Mouse (Mus musculus): ENCODE data around the gene Epha2.

Gene Epha2

GRCm38 (mm10) chr4:141282087-141282486 is 19.0 kb upstream of the Epha2 start:
- H3K36me3 ChIP-seq (ENCODE audit: insufficient read depth, low read length), result no peaks in the 10 kb centered on the region
- TF ChIP-seq POU5F1 (IDR thresholded peaks at IDR 0.05; ENCODE audit: borderline replicate concordance, low read length) (no peak), CTCF (conservative IDR thresholded peaks at IDR 0.05; ENCODE audit: low read length) (no peak), NANOG (IDR thresholded peaks at IDR 0.05; ENCODE audit: borderline replicate concordance, low read length) (no peak)
- H3K27me3 ChIP-seq (ENCODE audit: insufficient read depth, low read length), result no peaks in the 10 kb centered on the region
- H3K4me1 ChIP-seq (replicated peaks; ENCODE audit: low read depth, low read length), result peaks cover 70% of the 10 kb centered on the region
- no peaks in the 10 kb centered on the region for H3K9me3 ChIP-seq (ENCODE audit: low read length)
- H3K4me3 ChIP-seq (replicated peaks; ENCODE audit: low read length), result peak overlapping the region; percentile 57

- H3K9me3 ChIP-seq (ENCODE audit: low read length), result no peaks in the 10 kb centered on the region
- H3K27me3 ChIP-seq (ENCODE audit: insufficient read depth, low read length), result no peaks in the 10 kb centered on the region
- H3K36me3 ChIP-seq (ENCODE audit: insufficient read depth, low read length), result no peaks in the 10 kb centered on the region
- TF ChIP-seq POU5F1 (IDR thresholded peaks at IDR 0.05; ENCODE audit: borderline replicate concordance, low read length), result peak; percentile 51; the same call in 1 of the 2 replicates
- no peak for TF ChIP-seq NANOG (IDR thresholded peaks at IDR 0.05; ENCODE audit: borderline replicate concordance, low read length)
- peaks cover 70% of the 10 kb centered on the region for H3K4me1 ChIP-seq (replicated peaks; ENCODE audit: low read depth, low read length)
- H3K4me3 ChIP-seq (replicated peaks; ENCODE audit: low read length), result peak overlapping the region; percentile 57
Observed at GRCm38 (mm10) chr4:141282623-141283022, 18.4 kb upstream of the Epha2 start.

GRCm38 (mm10) chr4:141283176-141283878 is 17.7 kb upstream of the Epha2 start:
- peak overlapping the region; percentile 57 for H3K4me3 ChIP-seq (replicated peaks; ENCODE audit: low read length)
- no peaks in the 10 kb centered on the region for H3K9me3 ChIP-seq (ENCODE audit: low read length)
- TF ChIP-seq POU5F1 (IDR thresholded peaks at IDR 0.05; ENCODE audit: borderline replicate concordance, low read length) (no peak), NANOG (IDR thresholded peaks at IDR 0.05; ENCODE audit: borderline replicate concordance, low read length) (no peak), CTCF (conservative IDR thresholded peaks at IDR 0.05; ENCODE audit: low read length) (no peak)
- peaks cover 70% of the 10 kb centered on the region for H3K4me1 ChIP-seq (replicated peaks; ENCODE audit: low read depth, low read length)
- no peaks in the 10 kb centered on the region for H3K27me3 ChIP-seq (ENCODE audit: insufficient read depth, low read length)
- H3K36me3 ChIP-seq (ENCODE audit: insufficient read depth, low read length), result no peaks in the 10 kb centered on the region

GRCm38 (mm10) chr4:141283879-141284411 is 17.1 kb upstream of the Epha2 start:
- peaks cover 70% of the 10 kb centered on the region for H3K4me1 ChIP-seq (replicated peaks; ENCODE audit: low read depth, low read length)
- H3K27me3 ChIP-seq (ENCODE audit: insufficient read depth, low read length), result no peaks in the 10 kb centered on the region
- no peaks in the 10 kb centered on the region for H3K9me3 ChIP-seq (ENCODE audit: low read length)
- H3K4me3 ChIP-seq (replicated peaks; ENCODE audit: low read length), result peak overlapping the region; percentile 57
- TF ChIP-seq NANOG (IDR thresholded peaks at IDR 0.05; ENCODE audit: borderline replicate concordance, low read length) (no peak), CTCF (conservative IDR thresholded peaks at IDR 0.05; ENCODE audit: low read length) (no peak), POU5F1 (IDR thresholded peaks at IDR 0.05; ENCODE audit: borderline replicate concordance, low read length) (no peak)
- H3K36me3 ChIP-seq (ENCODE audit: insufficient read depth, low read length), result no peaks in the 10 kb centered on the region

GRCm38 (mm10) chr4:141284486-141284885 is 16.6 kb upstream of the Epha2 start:
- no peak for TF ChIP-seq POU5F1 (IDR thresholded peaks at IDR 0.05; ENCODE audit: borderline replicate concordance, low read length)
- TF ChIP-seq NANOG (IDR thresholded peaks at IDR 0.05; ENCODE audit: borderline replicate concordance, low read length), result peak; percentile 6; the same call in 1 of the 2 replicates
- Histone ChIP-seq H3K36me3 (ENCODE audit: insufficient read depth, low read length) (no peaks in the 10 kb centered on the region), H3K4me1 (replicated peaks; ENCODE audit: low read depth, low read length) (peaks cover 70% of the 10 kb centered on the region), H3K27me3 (ENCODE audit: insufficient read depth, low read length) (no peaks in the 10 kb centered on the region), H3K4me3 (replicated peaks; ENCODE audit: low read length) (peak overlapping the region; percentile 78), H3K9me3 (ENCODE audit: low read length) (no peaks in the 10 kb centered on the region)

GRCm38 (mm10) chr4:141285128-141285527 is 15.9 kb upstream of the Epha2 start:
- no peak for TF ChIP-seq POU5F1 (IDR thresholded peaks at IDR 0.05; ENCODE audit: borderline replicate concordance, low read length)
- TF ChIP-seq CTCF (conservative IDR thresholded peaks at IDR 0.05; ENCODE audit: low read length), result no peak
- no peak for TF ChIP-seq NANOG (IDR thresholded peaks at IDR 0.05; ENCODE audit: borderline replicate concordance, low read length)
- Histone ChIP-seq H3K4me1 (replicated peaks; ENCODE audit: low read depth, low read length) (peaks cover 72% of the 10 kb centered on the region), H3K36me3 (ENCODE audit: insufficient read depth, low read length) (no peaks in the 10 kb centered on the region)

GRCm38 (mm10) chr4:141286860-141287517 is 14.1 kb upstream of the Epha2 start:
- Histone ChIP-seq H3K36me3 (ENCODE audit: insufficient read depth, low read length) (no peaks in the 10 kb centered on the region), H3K4me3 (replicated peaks; ENCODE audit: low read length) (peak overlapping the region; percentile 72), H3K4me1 (replicated peaks; ENCODE audit: low read depth, low read length) (peaks cover 67% of the 10 kb centered on the region), H3K9me3 (ENCODE audit: low read length) (no peaks in the 10 kb centered on the region), H3K27me3 (ENCODE audit: insufficient read depth, low read length) (no peaks in the 10 kb centered on the region)
- no peak for TF ChIP-seq NANOG (IDR thresholded peaks at IDR 0.05; ENCODE audit: borderline replicate concordance, low read length)
- TF ChIP-seq POU5F1 (IDR thresholded peaks at IDR 0.05; ENCODE audit: borderline replicate concordance, low read length), result no peak
- no peak for TF ChIP-seq CTCF (conservative IDR thresholded peaks at IDR 0.05; ENCODE audit: low read length)

More at GRCm38 (mm10) chr4:141285128-141285527, 15.9 kb upstream of the Epha2 start:
- Histone ChIP-seq H3K4me3 (replicated peaks; ENCODE audit: low read length) (peak overlapping the region; percentile 78), H3K27me3 (ENCODE audit: insufficient read depth, low read length) (no peaks in the 10 kb centered on the region), H3K9me3 (ENCODE audit: low read length) (no peaks in the 10 kb centered on the region)

GRCm38 (mm10) chr4:141287518-141288004 is 13.5 kb upstream of the Epha2 start:
- Histone ChIP-seq H3K9me3 (ENCODE audit: low read length) (no peaks in the 10 kb centered on the region), H3K27me3 (ENCODE audit: insufficient read depth, low read length) (no peaks in the 10 kb centered on the region), H3K4me3 (replicated peaks; ENCODE audit: low read length) (peak overlapping the region; percentile 72), H3K36me3 (ENCODE audit: insufficient read depth, low read length) (peaks cover 3% of the 10 kb centered on the region; the same call in 1 of the 2 replicates), H3K4me1 (replicated peaks; ENCODE audit: low read depth, low read length) (peaks cover 67% of the 10 kb centered on the region)
- TF ChIP-seq POU5F1 (IDR thresholded peaks at IDR 0.05; ENCODE audit: borderline replicate concordance, low read length), result no peak
- no peak for TF ChIP-seq CTCF (conservative IDR thresholded peaks at IDR 0.05; ENCODE audit: low read length)
- TF ChIP-seq NANOG (IDR thresholded peaks at IDR 0.05; ENCODE audit: borderline replicate concordance, low read length), result no peak
